Mouse (Mus musculus) MEL (cell line): ENCODE measurements around the gene Cmss1.

ENCODE experiments used
- BHLHE40 ChIP-seq: IDR thresholded peaks from 2 replicates; pipeline ENCODE4 v1.6.1; 2012; ENCODE audit warnings: low read depth, mild to moderate bottlenecking, inconsistent platforms, low read length, improper control_type of control experiment, borderline replicate concordance
- CHD2 ChIP-seq: IDR thresholded peaks from 2 replicates; pipeline ENCODE4 v1.6.1; 2011; ENCODE audit warnings: low read length, improper control_type of control experiment
- CTCF ChIP-seq, 3 experiments: IDR thresholded peaks in 2 of 3; conservative IDR thresholded peaks in 1 of 3; 2 replicates each; pipeline ENCODE4 v1.5.1; 2011 to 2012; ENCODE audit warnings: low read length in 3 of 3, low read depth in 2 of 3, mild to moderate bottlenecking in 2 of 3, improper control_type of control experiment in 1 of 3, inconsistent platforms in 1 of 3, mixed read lengths in 1 of 3, moderate library complexity in 1 of 3; ENCODE audit not compliant: control insufficient read depth in 1 of 3, insufficient read depth in 1 of 3, poor library complexity in 1 of 3, severe bottlenecking in 1 of 3
- E2F4 ChIP-seq: IDR thresholded peaks from 2 replicates; pipeline ENCODE4 v1.6.1; 2011; ENCODE audit warnings: low read depth, low read length, improper control_type of control experiment, borderline replicate concordance
- KAT2A ChIP-seq: conservative IDR thresholded peaks from 2 replicates; pipeline ENCODE4 v1.6.1; 2012; ENCODE audit warnings: low read depth, low read length, improper control_type of control experiment, inconsistent platforms
- POLR2A ChIP-seq, 2 experiments: IDR thresholded peaks; 2 replicates each; pipeline ENCODE4 v1.6.1; 2011 to 2012; ENCODE audit warnings: low read length in 2 of 2, mild to moderate bottlenecking in 2 of 2, control low read depth in 1 of 2, improper control_type of control experiment in 1 of 2, low read depth in 1 of 2, moderate library complexity in 1 of 2; ENCODE audit not compliant: control insufficient read depth in 1 of 2, insufficient read depth in 1 of 2, poor library complexity in 1 of 2
- TAL1 ChIP-seq: IDR thresholded peaks from 2 replicates; pipeline ENCODE4 v1.6.1; 2012; ENCODE audit warnings: mild to moderate bottlenecking, inconsistent platforms, low read length, moderate library complexity, mixed read lengths
- TCF12 ChIP-seq: IDR thresholded peaks from 2 replicates; pipeline ENCODE4 v1.6.1; 2014; ENCODE audit warnings: low read depth, mild to moderate bottlenecking, inconsistent platforms, low read length, improper control_type of control experiment, moderate library complexity
- USF2 ChIP-seq, 2 experiments: IDR thresholded peaks; 2 replicates each; pipeline ENCODE4 v1.6.1; 2011 to 2012; ENCODE audit warnings: improper control_type of control experiment in 2 of 2, low read length in 2 of 2, borderline replicate concordance in 1 of 2, inconsistent platforms in 1 of 2, low read depth in 1 of 2, mild to moderate bottlenecking in 1 of 2; ENCODE audit not compliant: insufficient read depth in 1 of 2
- ZC3H11A ChIP-seq: IDR thresholded peaks from 2 replicates; pipeline ENCODE4 v1.6.1; 2012; ENCODE audit warnings: low read depth, mild to moderate bottlenecking, inconsistent platforms, low read length, improper control_type of control experiment
- ZMIZ1 ChIP-seq: IDR thresholded peaks from 2 replicates; pipeline ENCODE4 v1.6.1; 2012; ENCODE audit warnings: low read depth, mild to moderate bottlenecking, inconsistent platforms, low read length, improper control_type of control experiment, moderate library complexity

GRCm38 (mm10) chr16:57634766-57635165, 28.1 kb upstream of the Cmss1 start:
- TF ChIP-seq TAL1: no peak
- TF ChIP-seq USF2 (IDR thresholded peaks at IDR 0.05; ENCODE audit: borderline replicate concordance in 1 of 2, insufficient read depth in 1 of 2, low read depth in 1 of 2, low read length in 2 of 2): no peak
- TF ChIP-seq TCF12: no peak
- TF ChIP-seq CTCF (IDR thresholded peaks at IDR 0.05 in 2 of 3, conservative IDR thresholded peaks at IDR 0.05 in 1 of 3; ENCODE audit: control insufficient read depth in 1 of 3, insufficient read depth in 1 of 3, low read depth in 2 of 3, low read length in 3 of 3, poor library complexity in 1 of 3, severe bottlenecking in 1 of 3): no peak
- TF ChIP-seq ZC3H11A: no peak
- no peak for TF ChIP-seq BHLHE40
- no peak for TF ChIP-seq ZMIZ1
- TF ChIP-seq CHD2: no peak
- no peak for TF ChIP-seq KAT2A
- TF ChIP-seq E2F4: no peak
- no peak for TF ChIP-seq POLR2A (IDR thresholded peaks at IDR 0.05; ENCODE audit: control insufficient read depth in 1 of 2, insufficient read depth in 1 of 2, low read depth in 1 of 2, low read length in 2 of 2, poor library complexity in 1 of 2)
